Mouse (Mus musculus) retina, postnatal 7 days (tissue): ENCODE data around the gene Taar5.

ENCODE experiments used
- DNase-seq: peaks from one replicate; pipeline ENCODE4 v3.0.0-alpha.2; 2012; ENCODE audit warnings: low read depth, low spot score

Gene Taar5

GRCm38 (mm10) chr10:24008143-24008542 lies 37.6 kb downstream of the Taar5 start:
- DNase-seq, result no peak
